Mouse (Mus musculus): ENCODE data around the gene Nectin2. TPM values are rescaled to one million over a fixed set of nuclear protein-coding genes. Genes with fewer than 3 reads are reported as not detected.

Nectin2 gene
- total and polyA plus RNA-seq, 2 experiments from 2014 or later = 55.3 to 75.3 TPM

GRCm38 (mm10) chr7:19697949-19698906 is 52.1 kb downstream of the Nectin2 start:
- no peaks in the 10 kb centered on the region for H3K9me3 ChIP-seq (ENCODE audit: low read length)
- DNase-seq (ENCODE audit: low spot score) = peak; percentile 31
- 0 out of 2 replicates have a peak, but pooled peaks have one; percentile 0 for ATAC-seq (ENCODE audit: low FRiP score)
- peak overlapping the region; percentile 67 for H3K27ac ChIP-seq (ENCODE audit: low read depth, low read length)
- H3K9ac ChIP-seq (replicated peaks; ENCODE audit: low read length, poor library complexity, severe bottlenecking) = peak overlapping the region; percentile 64
- 3% methylated on average over 28 of the region's 28 CpGs for WGBS
- H3K27me3 ChIP-seq (ENCODE audit: insufficient read depth, low read length) = no peaks in the 10 kb centered on the region
- peak overlapping the region; percentile 52 for H3K4me2 ChIP-seq (ENCODE audit: low read depth, low read length, poor library complexity, severe bottlenecking)
- peak; percentile 57 for TF ChIP-seq CTCF (IDR thresholded peaks at IDR 0.05)
- 0 out of 2 replicates have a peak, but pooled peaks cover 6% of the 10 kb centered on the region for H3K4me1 ChIP-seq (ENCODE audit: insufficient read depth, low read length)
- H3K36me3 ChIP-seq (ENCODE audit: insufficient read depth, low read length) = peaks cover 18% of the 10 kb centered on the region
- peak overlapping the region; percentile 34 for H3K4me3 ChIP-seq (ENCODE audit: low read depth, low read length)

- Histone ChIP-seq H3K9me3 (ENCODE audit: low read length) (no peaks in the 10 kb centered on the region), H3K4me3 (ENCODE audit: low read depth, low read length) (no peak overlapping the region), H3K27ac (ENCODE audit: low read depth, low read length) (no peak overlapping the region), H3K4me1 (ENCODE audit: insufficient read depth, low read length) (0 out of 2 replicates have a peak, but pooled peaks cover 6% of the 10 kb centered on the region), H3K9ac (replicated peaks; ENCODE audit: low read length, poor library complexity, severe bottlenecking) (no peak overlapping the region), H3K27me3 (ENCODE audit: insufficient read depth, low read length) (no peaks in the 10 kb centered on the region), H3K36me3 (ENCODE audit: insufficient read depth, low read length) (peaks cover under 1% of the 10 kb centered on the region; the same call in 1 of the 2 replicates), H3K4me2 (ENCODE audit: low read depth, low read length, poor library complexity, severe bottlenecking) (peak overlapping the region; percentile 24; the same call in 1 of the 2 replicates)
- TF ChIP-seq CTCF (IDR thresholded peaks at IDR 0.05) = no peak; the same call in 1 of the 2 replicates
- ATAC-seq (ENCODE audit: low FRiP score) (no peak), DNase-seq (ENCODE audit: low spot score) (no peak)
- WGBS = 95% methylated on average over 34 of the region's 34 CpGs
These were observed 53.9 kb downstream of the Nectin2 start for GRCm38 (mm10) chr7:19696336-19696873.

- TF ChIP-seq CTCF (IDR thresholded peaks at IDR 0.05) = no peak
- Histone ChIP-seq H3K36me3 (ENCODE audit: insufficient read depth, low read length) (no peaks in the 10 kb centered on the region), H3K4me1 (ENCODE audit: insufficient read depth, low read length) (0 out of 2 replicates have a peak, but pooled peaks cover 6% of the 10 kb centered on the region), H3K4me2 (ENCODE audit: low read depth, low read length, poor library complexity, severe bottlenecking) (no peak overlapping the region), H3K9me3 (ENCODE audit: low read length) (no peaks in the 10 kb centered on the region), H3K4me3 (ENCODE audit: low read depth, low read length) (no peak overlapping the region), H3K27me3 (ENCODE audit: insufficient read depth, low read length) (no peaks in the 10 kb centered on the region), H3K27ac (ENCODE audit: low read depth, low read length) (no peak overlapping the region), H3K9ac (replicated peaks; ENCODE audit: low read length, poor library complexity, severe bottlenecking) (no peak overlapping the region)
- ATAC-seq (ENCODE audit: low FRiP score) (no peak), DNase-seq (ENCODE audit: low spot score) (no peak)
- 89% methylated on average over 6 of the region's 6 CpGs for WGBS
These were observed 54.4 kb downstream of the Nectin2 start for GRCm38 (mm10) chr7:19695881-19696280.

GRCm38 (mm10) chr7:19695213-19695594 is 55.1 kb downstream of the Nectin2 start:
- Histone ChIP-seq H3K9me3 (ENCODE audit: low read length) (no peaks in the 10 kb centered on the region), H3K4me3 (ENCODE audit: low read depth, low read length) (no peak overlapping the region), H3K4me2 (ENCODE audit: low read depth, low read length, poor library complexity, severe bottlenecking) (no peak overlapping the region), H3K27me3 (ENCODE audit: insufficient read depth, low read length) (no peaks in the 10 kb centered on the region), H3K9ac (replicated peaks; ENCODE audit: low read length, poor library complexity, severe bottlenecking) (no peak overlapping the region), H3K36me3 (ENCODE audit: insufficient read depth, low read length) (no peaks in the 10 kb centered on the region), H3K27ac (ENCODE audit: low read depth, low read length) (peak overlapping the region; percentile 44), H3K4me1 (ENCODE audit: insufficient read depth, low read length) (0 out of 2 replicates have a peak, but pooled peaks cover 6% of the 10 kb centered on the region)
- no peak for ATAC-seq (ENCODE audit: low FRiP score)
- 63% methylated on average over 8 of the region's 8 CpGs for WGBS
- no peak for DNase-seq (ENCODE audit: low spot score)
- no peak for TF ChIP-seq CTCF (IDR thresholded peaks at IDR 0.05)

- H3K27me3 ChIP-seq (ENCODE audit: insufficient read depth, low read length) = no peaks in the 10 kb centered on the region
- peak overlapping the region; percentile 44 for H3K27ac ChIP-seq (ENCODE audit: low read depth, low read length)
- no peak for TF ChIP-seq CTCF (IDR thresholded peaks at IDR 0.05)
- ATAC-seq (ENCODE audit: low FRiP score) (no peak), DNase-seq (ENCODE audit: low spot score) (peak; percentile 18)
- H3K36me3 ChIP-seq (ENCODE audit: insufficient read depth, low read length) = no peaks in the 10 kb centered on the region
- WGBS = 87% methylated on average over 10 of the region's 10 CpGs
- no peak overlapping the region for H3K4me3 ChIP-seq (ENCODE audit: low read depth, low read length)
- H3K4me1 ChIP-seq (ENCODE audit: insufficient read depth, low read length) = 0 out of 2 replicates have a peak, but pooled peaks cover 6% of the 10 kb centered on the region
- no peak overlapping the region for H3K4me2 ChIP-seq (ENCODE audit: low read depth, low read length, poor library complexity, severe bottlenecking)
- no peaks in the 10 kb centered on the region for H3K9me3 ChIP-seq (ENCODE audit: low read length)
- H3K9ac ChIP-seq (replicated peaks; ENCODE audit: low read length, poor library complexity, severe bottlenecking) = no peak overlapping the region
These were observed 55.7 kb downstream of the Nectin2 start for GRCm38 (mm10) chr7:19694336-19695212.
